Mouse (Mus musculus) layer of hippocampus, adult 8-10 months (tissue): ENCODE measurements at regions not wholly inside any gene's neighbourhood (a gene's known extent, or its start where the extent isn't known, plus 50 kb on each side); places are given as distances from the start of the nearest gene placed in this dataset.
"Not testable (repeated sequence)": the region's sequence is repeated elsewhere in the genome, so short reads cannot be mapped to it uniquely, and the experiment has no call there.

ENCODE experiments used
- DNase-seq, 2 experiments: peaks; one replicate each; pipeline ENCODE4 v3.0.0; 2022; ENCODE audit warnings: low spot score in 2 of 2

DNA sequence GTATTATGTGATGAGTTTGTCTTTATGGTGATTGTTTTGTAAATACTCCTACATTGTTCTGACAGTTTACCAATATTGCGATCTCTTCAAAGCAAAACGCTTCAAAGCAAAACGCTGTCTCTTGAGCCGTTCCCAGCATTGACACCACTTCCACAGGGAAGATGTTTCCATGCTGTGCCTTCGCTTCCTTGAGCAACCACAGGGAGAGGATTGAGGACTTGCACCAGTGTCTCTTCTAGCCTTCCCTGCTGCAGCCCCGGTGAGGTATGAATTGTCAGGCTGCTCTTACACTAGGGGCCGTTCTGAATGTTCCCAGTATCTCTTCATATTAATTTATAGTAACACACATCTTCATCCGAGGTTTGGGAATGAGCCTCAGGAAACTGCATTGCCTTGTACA is 160.4 kb upstream of the Arglu1 start:
- no peak for DNase-seq

- no peak for DNase-seq
Observed at GRCm38 (mm10) chr8:8847579-8847978, 157.3 kb upstream of the Arglu1 start.

DNA sequence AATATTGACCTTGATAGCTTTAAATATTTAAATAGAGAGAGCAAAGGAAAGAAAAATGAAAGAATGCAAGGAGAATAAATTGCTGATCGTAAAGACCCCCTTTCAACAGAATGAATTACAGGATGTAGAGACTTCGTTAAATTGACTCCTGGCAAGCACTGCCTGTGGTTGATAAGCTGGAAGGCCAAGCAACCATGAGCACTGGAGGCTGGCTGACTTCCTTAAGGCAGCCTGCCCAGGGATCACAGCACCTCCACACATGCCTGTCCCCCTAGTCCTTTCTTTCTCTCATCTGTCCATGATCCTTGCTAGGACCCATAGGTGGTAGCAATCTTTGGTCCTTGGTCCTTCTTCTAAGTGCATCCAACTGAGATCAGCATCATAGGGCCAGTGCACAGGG is 152.0 kb upstream of the Arglu1 start:
- DNase-seq: no peak

DNA sequence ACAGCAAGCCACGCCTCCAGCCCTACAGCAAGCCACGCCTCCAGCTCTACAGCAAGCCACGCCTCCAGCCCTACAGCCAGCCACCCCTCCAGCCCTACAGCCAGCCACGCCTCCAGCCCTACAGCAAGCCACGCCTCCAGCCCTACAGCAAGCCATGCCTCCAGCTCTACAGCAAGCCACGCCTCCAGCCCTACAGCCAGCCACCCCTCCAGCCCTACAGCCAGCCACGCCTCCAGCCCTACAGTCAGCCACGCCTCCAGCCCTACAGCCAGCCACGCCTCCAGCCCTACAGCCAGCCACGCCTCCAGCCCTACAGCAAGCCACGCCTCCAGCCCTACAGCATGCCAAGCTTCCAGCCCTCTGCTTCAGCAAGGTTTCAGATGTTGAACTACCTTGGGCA is 145.8 kb upstream of the Arglu1 start:
- not testable (repeated sequence) for DNase-seq

DNA sequence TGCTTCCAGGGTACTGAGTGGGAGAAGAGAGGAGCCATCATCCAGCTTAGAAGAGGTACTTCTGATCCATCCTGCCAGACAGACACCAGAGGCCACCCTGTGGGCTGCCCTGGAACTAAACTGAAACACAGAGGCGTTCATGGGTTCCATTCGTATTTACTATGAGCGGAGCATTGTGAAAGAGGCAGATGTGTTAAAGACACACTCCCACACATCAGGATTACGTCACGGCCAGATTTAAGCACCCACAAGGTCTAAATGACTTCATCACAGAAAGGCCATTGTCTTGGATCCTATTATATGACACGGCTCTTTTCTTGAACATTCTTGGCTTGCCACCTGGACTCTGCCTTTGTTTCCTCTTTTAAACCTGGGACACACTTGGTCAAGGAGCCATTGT is 141.0 kb upstream of the Arglu1 start:
- DNase-seq: no peak

DNA sequence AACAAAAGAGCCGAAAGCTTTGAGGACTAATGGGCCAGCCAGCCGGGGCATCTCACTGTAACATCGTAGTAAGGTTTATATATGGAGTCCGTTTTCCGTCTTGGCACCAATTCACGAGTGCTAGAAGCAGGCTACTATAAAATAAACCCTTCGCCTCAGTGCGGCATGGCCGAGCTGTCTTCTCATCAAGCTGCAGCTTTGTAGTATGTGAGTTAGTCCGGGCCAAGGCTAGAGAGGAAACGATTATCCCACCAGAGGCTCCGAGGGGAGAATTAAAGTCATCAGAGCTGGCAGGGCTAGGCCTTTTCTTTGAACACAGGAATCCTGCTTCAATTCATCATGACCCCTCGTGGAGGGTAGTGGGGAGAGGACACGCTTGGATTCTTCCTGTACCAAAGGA is 138.9 kb upstream of the Arglu1 start:
- no peak for DNase-seq

- DNase-seq: no peak
Observed at GRCm38 (mm10) chr8:8827555-8827954, 137.2 kb upstream of the Arglu1 start.

GRCm38 (mm10) chr8:8826801-8827200 is 136.5 kb upstream of the Arglu1 start:
- no peak for DNase-seq

DNA sequence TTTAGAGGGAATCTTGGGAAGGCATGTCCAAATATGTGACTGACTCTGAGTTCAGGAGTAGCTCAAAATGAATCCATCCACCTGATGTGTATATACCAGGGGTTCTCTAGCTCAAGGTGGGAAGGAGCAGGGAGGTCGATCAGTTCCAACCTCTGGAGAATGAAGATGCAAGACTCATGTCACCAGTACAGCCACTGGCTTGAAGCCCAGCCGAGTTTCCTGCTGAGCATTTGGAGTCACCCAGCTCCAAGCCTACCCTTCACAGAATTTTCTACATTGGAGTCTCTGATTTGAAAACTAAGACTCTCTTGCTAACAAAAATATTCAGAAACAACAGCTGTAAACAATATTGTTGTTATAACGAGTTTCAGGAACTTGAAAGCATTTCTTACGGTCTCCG is 134.6 kb upstream of the Arglu1 start:
- no peak for DNase-seq

- no peak for DNase-seq
Observed at GRCm38 (mm10) chr8:8821119-8821518, 130.8 kb upstream of the Arglu1 start.

GRCm38 (mm10) chr8:8820614-8821013 is 130.3 kb upstream of the Arglu1 start:
- DNase-seq: no peak

- DNase-seq: no peak
Observed at GRCm38 (mm10) chr8:8819233-8819931, 129.1 kb upstream of the Arglu1 start.

- no peak for DNase-seq
Observed at GRCm38 (mm10) chr8:8812807-8813167, 122.5 kb upstream of the Arglu1 start.

- no peak for DNase-seq
Observed at GRCm38 (mm10) chr8:8812051-8812806, 121.9 kb upstream of the Arglu1 start.

DNA sequence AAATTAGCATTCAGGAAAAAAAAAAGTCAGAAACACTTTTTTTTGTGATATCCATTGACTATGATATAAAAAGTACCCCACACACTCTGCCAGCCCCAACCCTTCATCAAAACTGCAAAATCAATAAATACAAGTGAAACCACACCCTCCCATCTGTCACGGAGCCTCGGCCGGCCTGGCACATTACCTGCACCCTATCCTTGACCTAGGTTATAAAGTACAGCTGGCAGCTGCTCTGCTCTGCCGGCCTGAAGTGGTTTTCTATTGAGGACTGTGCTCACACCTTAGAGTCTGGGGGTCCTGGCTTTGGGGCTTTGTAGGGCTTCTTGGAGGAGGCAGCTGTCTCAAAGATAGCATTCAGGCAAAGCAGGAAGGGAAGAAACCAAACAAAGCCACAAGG is 120.6 kb upstream of the Arglu1 start:
- DNase-seq: no peak

GRCm38 (mm10) chr8:8809835-8810439 is 119.6 kb upstream of the Arglu1 start:
- no peak for DNase-seq

GRCm38 (mm10) chr8:8809349-8809748 is 119.0 kb upstream of the Arglu1 start:
- DNase-seq: no peak

DNA sequence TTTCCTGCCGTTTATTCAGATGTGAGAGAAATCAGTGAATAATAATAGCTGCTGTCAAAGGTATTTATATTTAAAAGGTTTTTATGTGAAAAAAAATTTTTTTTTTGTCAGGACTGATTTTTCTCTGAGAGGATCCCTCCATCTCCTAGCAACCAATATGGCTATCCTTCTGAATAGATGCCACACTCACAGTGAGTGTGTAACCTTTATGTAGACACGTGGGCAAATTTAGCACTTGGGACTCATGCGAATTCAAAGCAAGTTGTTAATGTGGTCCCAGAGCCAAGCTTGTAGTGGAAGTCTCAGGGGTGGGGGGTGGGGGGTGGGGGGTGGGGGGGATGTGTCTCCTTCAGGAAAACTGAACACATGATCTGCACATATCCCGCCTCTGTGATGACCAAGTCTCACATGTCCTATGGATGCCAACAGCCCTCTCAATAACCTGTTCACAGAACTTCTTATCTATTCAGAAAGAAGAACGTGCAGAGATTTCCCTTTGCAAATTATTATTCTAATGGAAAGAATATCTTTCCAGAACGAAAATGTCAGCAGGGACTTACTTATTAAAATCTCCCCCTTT is 112.5 kb upstream of the Arglu1 start:
- no peak for DNase-seq

DNA sequence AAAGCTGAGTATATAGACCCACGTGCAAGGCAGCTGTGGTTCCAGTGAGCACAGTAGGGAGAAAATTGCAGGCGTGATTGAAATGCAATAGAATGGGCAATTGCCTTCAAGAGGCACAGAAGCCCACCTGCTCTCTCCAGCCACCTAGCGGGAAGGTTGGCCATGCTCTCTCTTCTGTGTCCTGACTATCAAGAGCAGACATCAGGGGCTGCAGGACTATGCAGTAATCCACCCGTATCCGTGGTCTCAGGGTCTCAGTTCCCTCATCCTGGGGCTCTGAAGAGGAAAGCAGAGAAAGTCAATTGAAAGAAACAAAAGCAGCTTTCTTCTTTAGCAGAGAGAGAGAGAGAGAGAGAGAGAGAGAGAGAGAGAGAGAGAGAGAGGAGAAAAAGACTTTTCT is 112.0 kb upstream of the Arglu1 start:
- DNase-seq: no peak

DNA sequence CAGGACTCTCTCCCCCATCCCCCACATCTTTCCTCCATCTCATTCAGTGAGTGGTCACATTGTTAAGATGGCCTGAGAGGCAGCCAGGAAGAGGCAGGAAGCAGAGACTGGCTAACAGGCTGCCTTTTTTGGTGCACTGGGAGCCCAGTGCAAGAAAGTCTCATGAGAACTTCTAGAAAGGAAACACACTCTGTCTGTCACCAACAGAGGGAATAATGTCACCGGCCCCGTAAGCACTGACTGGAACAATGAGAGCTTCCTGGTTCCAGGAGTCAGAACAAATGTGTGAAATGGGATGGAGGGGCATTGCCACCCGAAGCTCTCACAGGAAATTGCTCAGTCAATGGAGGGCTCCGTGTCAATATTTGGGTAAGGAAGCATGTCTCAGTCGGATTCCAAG is 111.3 kb upstream of the Arglu1 start:
- no peak for DNase-seq

- DNase-seq: no peak
Observed at GRCm38 (mm10) chr8:8797521-8797920, 107.2 kb upstream of the Arglu1 start.

GRCm38 (mm10) chr8:8796951-8797350 is 106.6 kb upstream of the Arglu1 start:
- DNase-seq: no peak
